Mouse (Mus musculus) layer of hippocampus, postnatal 25 days (tissue): ENCODE measurements around the gene Abcd2. TPM values are rescaled to one million over a fixed set of nuclear protein-coding genes. Genes with fewer than 3 reads are reported as not detected.

Experiments
- DNase-seq, 2 experiments: peaks; one replicate each; pipeline ENCODE4 v3.0.0; 2022; ENCODE audit warnings: mixed read lengths in 2 of 2, low spot score in 1 of 2; ENCODE audit errors: extremely low spot score in 1 of 2
- total RNA-seq, 2 experiments: library from RNA; stranded (reverse); gene quantifications; 2 replicates each; pipeline ENCODE4 v1.2.3; 2021

Gene Abcd2
- 10 to 100 TPM; 20.2 to 22.2 TPM for total RNA-seq

GRCm38 (mm10) chr15:91191412-91192222 is at the start of gene Abcd2:
Gene Abcd2, minus strand, starts transcription at chr15:91191799.
- peak; percentile 46 to 61 for DNase-seq

GRCm38 (mm10) chr15:91240683-91241335 is 49.2 kb upstream of the Abcd2 start:
- no peak for DNase-seq

DNA sequence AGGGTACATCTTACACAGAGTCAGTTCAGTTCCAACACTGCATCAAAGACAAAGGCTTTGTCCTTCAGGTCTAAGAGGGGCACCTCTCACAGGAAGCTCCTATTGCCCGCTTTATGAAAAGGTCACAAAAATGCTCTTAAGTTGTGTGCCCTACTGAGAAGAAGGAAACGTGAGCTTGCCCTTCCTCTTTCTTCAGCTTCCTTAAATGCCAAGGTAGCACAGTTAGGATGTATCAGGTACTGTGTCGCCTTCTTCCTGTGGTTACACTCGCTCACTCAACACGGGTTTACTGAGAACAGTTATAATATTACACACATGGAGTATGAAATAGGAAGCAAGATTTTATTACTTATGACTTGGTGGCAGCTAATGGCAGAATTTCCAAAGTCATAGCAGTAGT is 45.7 kb upstream of the Abcd2 start:
- no peak for DNase-seq

- DNase-seq = no peak
Measured at GRCm38 (mm10) chr15:91206518-91206917, 14.9 kb upstream of the Abcd2 start.

- DNase-seq = no peak
Measured at GRCm38 (mm10) chr15:91203521-91203920, 11.9 kb upstream of the Abcd2 start.

GRCm38 (mm10) chr15:91202486-91202885 is 10.9 kb upstream of the Abcd2 start:
- no peak for DNase-seq

DNA sequence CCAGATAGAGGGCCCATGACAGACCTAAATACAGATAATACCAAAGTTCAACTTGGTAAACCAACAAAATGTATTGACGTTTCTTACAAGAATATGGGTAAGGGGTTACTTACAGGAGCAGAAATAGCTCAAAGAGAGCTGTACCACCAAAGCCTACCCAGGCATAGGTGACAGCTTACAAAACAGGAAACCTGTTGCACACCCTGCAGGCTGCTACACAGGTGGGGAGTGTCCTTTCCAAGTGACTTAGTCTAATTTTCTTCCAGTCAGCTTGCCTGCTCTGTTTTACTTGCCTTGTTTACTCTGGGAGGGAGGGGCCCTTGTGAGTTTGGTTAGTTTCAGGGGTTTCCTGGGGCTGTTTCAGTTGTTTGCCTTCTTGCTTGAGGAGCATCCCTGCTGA is 9.2 kb upstream of the Abcd2 start:
- DNase-seq = no peak

GRCm38 (mm10) chr15:91199256-91199905 is 7.8 kb upstream of the Abcd2 start, which contains the start of gene CN725425:
Gene CN725425, plus strand, starts transcription at chr15:91199494.
- no peak for DNase-seq

DNA sequence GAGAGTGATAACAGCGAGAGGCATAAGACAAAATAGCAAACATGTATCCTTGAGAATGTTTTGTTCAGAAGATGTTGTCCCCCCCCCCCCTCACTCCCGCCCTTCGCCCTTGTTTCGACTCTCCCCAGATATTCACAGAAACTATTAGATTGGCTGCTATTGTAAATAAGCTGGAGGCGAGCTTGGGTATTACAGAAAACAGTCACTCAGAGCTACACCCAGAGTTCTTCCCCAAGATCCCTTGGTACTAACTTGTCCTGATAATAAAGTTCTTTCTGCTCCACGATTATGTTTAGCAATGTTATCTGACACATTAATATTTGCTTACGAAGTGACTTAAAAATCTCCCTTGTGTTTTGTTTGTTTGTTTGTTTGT is 612 bp upstream of the Abcd2 start:
- DNase-seq = no peak

- no peak for DNase-seq
Measured at GRCm38 (mm10) chr15:91190519-91191207, 936 bp downstream of the Abcd2 start.

DNA sequence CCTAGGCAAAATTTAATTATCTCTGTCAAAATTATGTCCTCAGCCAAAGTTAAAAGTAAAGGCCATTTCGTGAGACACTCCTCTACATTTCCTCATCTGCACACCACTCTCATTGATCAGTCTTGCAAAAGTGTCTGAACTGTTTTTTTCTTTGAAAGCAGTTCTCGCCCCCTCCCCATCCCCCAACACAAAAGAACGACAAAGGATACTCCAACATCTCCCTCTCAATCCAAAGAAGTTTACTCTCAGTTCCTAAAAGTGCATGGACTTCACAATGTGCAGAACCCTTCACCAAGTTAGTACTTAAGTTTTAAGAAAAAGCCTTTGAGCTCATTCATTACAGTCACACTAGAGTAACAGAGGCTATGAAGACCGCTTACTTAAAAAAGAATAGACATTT is 1.6 kb downstream of the Abcd2 start:
- DNase-seq = no peak

DNA sequence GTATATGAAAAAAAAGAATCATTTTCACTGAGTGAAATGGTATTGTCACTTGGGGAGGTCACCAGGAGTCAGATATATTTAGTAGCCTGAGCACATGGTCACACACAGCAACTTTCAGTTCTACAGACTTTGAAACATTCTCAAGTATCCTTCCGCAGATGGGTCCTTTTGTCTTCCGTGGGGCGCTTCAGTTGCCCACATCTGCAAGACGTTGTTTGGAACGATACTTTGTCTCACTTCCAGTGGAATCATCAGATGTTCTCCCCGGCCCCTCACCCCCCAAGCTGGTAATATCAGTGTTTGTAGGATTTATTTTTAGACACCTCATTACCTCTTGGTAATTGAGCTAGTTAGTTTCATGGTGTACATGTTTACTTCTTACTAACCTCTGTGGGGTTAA is 5.2 kb downstream of the Abcd2 start:
- DNase-seq = no peak

- no peak for DNase-seq
Measured at GRCm38 (mm10) chr15:91179911-91180622, 11.5 kb downstream of the Abcd2 start.

- DNase-seq = no peak
Measured at GRCm38 (mm10) chr15:91178656-91179314, 12.8 kb downstream of the Abcd2 start.

GRCm38 (mm10) chr15:91172193-91172592 is 19.4 kb downstream of the Abcd2 start:
- no peak for DNase-seq

- DNase-seq = no peak
Measured at GRCm38 (mm10) chr15:91171332-91171731, 20.3 kb downstream of the Abcd2 start.

DNA sequence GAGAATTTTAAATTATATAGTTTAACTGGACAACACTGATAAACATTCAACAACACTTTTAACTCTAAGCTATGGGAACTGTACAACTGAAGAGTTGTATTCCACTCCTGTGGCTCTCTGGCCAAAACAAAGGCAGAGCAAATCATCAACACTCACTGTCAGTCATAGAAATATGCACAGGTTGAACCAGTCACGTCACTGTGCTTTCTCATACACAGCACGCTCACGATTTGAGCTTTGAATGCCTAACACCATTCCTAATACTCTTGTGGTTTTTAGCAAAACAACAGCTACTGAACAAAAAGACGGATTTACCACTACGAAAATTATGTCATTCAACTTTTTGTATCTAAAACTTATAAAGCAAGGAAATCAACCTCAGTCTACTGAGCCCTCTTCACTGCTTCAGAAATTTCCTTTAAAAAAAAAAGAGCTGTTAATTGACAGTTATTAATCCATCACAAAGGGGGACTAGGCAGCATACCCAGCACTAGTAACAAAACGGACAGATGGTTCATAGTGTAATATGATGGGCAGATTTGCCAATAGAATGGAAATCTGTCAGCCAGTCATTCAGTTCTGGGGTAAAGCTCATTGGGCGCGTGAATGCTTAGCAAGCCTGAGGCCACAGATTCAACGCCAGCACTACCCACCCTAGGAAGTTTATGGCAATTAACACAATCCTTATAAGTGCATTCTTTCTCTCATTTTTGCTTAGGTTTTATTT is 20.8 kb downstream of the Abcd2 start:
- no peak for DNase-seq

GRCm38 (mm10) chr15:91167850-91168562 is 23.6 kb downstream of the Abcd2 start:
- DNase-seq = no peak
